Mouse (Mus musculus) cerebellum, postnatal 4 days (tissue): ENCODE data around the gene Creg1.

Experiments used
- DNase-seq, 2 experiments: peaks; one replicate each; pipeline ENCODE4 v3.0.0; 2022; ENCODE audit warnings: low spot score in 2 of 2, mixed read lengths in 1 of 2

The Creg1 gene

DNA sequence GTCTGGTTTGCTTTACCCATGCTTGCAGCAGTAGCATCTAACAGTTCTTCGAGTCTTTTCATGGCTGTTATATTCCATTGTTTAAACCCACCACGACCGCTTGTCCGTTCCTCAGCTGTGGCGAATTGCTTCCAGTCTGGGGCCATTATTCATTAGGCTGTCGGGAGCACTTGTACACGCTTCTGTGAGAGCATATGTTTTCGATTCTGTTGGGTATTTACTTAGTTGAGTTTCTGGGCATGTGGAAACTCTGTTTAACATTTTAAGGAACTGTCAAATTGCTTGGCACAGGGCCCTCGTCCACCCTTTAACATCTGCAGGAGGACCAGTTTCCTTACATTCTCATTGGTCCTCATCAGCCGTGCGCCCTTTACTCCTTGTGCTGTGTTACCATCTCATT, 22.8 kb downstream of the Creg1 start:
- no peak for DNase-seq

DNA sequence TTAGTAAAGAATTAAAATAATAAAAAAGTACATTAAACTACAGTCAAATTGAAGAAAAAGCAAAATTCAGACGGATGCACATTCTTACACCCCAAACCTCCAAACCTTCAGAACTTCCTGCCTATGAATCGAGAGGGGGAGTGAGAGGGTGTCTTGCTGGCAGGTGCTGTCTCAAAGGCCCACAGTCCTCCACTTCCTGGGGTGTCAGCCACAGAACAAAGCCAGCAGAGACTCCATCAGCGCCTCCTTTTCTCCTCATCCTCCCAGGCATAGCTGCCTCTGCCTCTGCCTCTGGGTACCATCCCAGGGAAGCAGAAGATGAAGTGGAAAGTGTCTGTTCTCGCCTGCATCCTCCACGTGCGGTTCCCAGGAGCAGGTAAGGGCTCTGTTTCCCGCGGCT, 25.0 kb downstream of the Creg1 start, which contains the start of gene Cd247:
Gene Cd247, plus strand, starts transcription at position 171 of the 400 bp plus-strand sequence.
- DNase-seq: no peak

DNA sequence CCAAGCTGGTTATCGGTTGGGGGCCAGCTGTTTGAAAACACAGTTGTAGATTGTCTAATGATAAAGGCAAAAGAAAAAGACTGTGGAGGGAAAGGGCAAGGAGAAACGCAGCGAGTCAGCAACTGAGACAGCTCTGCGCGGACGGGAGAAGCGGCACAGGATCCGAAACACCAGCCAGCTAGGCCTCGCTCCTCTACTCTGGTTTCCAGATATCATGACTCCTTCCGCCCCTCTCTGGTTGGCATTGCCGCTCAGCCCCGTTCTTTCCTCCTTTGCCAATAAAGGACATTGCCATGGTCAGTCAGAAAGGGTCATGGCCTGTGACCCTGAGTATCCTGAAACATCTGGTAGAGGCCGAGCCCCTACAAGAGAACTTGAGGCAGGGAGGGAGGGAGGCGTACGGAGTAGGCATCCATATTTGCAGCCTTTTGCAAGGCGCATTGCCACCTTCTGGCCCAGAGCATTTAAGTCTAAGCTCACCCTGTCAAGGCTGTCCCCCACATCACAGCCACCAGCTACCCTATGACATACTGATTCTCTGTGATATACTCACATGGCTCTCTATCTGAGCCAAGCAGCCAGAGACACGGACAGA, 25.6 kb downstream of the Creg1 start:
- DNase-seq: no peak

DNA sequence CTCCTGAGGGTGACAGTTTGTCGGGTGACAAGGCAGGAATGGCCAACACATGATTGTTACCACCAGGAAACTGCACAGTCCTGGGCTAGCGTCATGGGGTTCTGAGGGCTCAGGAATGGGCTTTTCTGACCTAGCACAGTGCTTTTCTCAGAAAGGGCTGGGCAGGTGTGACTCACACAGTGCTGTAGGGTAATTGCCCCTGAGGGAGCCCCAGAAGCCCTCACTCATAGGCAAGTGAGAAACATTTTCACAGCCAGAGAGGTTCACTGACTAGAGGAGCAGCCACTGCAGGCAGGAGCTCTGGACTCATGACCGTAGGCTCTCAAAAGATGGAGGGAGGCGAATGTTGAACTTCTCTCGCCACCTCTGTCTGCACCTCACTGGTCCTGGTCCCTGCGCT, 26.4 kb downstream of the Creg1 start:
- DNase-seq: no peak

DNA sequence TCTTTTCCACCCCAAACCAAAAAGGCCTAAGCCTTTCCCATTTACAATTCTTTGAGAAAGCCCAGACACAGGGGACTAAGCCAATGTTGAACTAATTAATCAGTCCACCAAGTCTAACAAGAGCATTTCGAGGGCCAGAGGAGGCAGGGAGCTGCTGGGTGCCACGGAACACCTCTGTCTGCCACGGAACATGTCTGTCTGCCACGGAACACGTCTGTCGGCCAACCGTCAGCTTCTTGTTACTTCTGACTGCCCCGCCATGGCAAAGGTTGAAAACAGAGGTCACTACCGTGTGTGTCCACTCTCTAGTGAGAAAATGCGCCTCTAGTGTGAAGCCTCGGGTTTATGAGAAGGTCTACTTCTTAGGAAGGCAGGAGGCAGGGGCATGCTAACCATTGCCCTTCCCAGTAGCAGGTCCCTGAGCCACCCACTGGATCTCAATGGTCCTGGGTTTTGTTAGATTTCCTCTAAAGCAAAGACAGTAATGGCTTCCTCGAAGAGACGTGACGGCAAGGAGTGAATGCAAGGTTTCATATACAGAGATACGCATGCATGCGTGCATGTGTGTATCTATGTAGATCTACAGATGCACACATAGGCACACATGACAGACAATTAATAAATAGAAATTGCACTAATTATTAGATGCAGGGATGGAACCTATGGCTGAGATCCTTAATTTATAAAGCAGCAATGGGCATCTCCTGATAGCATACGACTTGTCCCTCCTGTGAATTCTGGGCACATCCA, 27.1 kb downstream of the Creg1 start:
- DNase-seq: no peak

DNA sequence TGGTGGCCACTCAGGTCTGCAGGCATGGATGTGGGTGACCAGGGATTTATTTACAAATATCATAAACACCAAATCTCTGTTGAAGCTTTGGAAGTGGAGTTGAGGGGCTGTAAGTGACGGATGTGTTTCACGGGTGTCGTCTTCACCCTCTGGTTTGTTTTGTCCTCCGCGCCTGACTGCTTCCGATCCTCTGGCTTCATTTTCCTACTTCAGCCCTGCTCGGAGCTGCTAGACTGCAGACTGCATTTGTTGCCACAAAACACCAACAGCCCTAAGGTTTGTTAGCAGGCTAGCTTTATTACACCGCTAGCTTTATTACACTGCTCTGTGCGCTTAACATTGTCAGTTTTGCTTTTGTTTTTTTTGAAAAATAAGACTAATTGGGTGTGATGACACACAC, 27.9 kb downstream of the Creg1 start:
- no peak for DNase-seq

DNA sequence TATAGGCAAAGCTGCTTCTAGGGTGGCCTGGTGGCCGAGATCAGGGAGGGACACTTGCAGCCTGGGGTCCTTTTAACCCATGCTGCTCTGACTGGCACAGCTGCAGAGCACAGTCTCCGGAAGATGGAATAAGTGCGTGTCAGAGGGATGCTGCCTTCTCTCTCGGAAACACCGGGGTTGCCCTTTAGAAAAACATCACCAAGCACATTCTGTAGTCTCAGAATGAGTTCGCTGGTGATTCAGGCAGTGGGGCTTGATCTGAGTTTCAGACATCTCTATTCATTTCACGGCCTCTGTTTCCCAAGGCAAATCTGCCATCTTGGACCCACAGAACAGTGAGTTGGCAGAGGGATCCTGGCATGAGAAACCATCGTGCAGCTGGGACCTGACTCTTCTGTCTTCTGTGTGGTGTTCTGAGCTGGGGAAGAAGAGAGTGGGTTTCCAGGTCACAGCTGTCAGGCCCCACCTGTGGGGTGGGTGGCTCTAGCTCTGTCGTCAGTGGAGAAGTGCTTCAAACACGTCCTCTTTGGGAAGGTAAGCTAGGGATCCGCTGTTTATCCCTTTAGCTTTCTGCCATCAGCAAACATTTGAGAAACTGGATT, 38.3 kb downstream of the Creg1 start:
- no peak for DNase-seq

DNA sequence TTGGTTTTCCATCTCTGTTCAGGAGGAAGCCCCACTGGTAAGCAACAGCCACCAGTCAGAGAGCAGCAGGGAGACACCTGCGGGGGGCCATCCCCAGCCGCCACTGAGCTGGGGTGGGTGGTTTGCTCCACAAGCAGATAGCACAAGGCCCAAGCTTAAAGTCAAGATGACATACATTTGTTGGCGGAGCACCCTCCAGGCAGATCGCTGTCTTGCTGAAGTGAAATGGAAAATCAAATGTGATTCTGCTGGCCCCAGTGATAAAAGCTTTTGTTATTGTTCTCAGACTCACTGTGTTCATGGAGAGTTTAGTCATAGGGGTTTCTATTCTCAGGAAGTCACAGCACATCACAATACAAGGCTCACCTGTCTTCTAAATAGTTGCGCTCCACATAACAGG, 39.6 kb downstream of the Creg1 start:
- DNase-seq: no peak

DNA sequence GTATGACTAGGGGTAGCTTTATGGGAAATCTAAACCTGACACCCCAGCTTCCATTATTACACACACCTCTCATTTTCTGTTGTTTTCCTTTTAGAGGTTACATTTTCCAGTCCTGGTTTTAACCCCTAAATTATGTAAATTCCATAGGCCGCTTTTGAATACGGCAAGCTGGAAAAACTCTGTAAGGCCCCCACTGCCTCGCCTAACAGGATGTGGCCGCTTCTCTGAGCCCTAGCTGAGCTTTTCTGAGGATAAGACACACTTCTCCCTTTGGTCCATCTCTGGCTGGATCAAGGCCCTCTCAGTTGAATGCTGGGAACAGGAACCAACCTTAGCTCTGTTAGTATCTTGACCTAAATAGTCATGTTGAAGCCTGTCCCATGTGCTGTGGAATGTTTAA, 40.6 kb downstream of the Creg1 start:
- no peak for DNase-seq

DNA sequence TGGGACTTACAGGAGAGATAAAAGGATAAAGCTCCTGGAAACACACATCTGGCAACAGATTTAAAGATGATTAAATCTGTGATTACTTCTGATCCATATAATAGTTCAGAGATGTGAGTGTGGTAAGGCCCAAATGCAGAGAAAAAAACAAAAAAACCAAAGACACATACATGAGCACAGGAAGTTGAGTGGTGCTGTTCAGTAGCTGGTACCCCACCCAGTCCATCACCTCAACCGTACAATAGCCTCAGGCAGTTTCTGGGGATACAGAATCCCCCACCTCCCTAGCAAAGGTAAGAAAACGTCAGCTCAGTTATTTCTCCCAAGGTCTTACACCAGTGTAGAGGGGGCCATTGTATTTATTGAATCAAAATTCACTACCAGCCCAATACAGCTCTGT, 47.1 kb downstream of the Creg1 start:
- no peak for DNase-seq

DNA sequence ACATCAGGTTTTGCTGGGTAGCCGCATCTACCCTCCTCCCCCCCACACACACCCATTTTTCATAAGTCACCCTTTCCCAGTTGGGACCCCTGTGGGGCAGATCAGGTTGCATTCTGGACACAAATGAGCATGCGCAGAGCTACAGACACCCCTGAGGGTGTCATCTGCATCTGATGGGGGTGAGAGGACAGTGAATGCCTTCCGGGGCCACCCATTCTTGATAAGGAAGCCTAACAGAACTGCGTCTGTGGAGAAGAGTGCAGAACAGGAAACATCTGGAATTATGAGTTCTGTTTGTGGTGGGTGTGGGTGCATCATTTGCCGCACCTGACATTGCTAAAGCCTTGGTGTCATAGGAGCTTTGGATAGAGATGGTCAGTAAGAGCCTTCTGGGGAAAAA, 47.6 kb downstream of the Creg1 start:
- DNase-seq: no peak

DNA sequence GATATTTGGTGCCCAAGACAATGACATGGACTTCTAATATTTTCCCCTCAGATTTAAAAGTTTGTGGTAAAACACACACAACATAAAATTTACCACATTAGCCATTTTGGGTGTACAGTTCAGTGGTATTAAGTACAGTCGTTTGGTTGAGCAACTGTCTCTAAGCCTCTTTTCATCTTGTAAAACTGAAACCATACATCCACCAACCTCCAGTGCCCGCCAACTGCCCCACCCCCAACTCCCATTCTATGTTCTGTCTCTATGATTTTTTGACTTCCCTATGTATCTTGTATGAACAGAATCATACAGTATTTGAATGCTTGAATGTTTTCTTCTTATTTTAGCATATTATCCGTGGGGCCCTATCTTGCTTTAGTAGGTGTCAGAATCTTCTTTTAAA, 49.2 kb downstream of the Creg1 start:
- DNase-seq: no peak

DNA sequence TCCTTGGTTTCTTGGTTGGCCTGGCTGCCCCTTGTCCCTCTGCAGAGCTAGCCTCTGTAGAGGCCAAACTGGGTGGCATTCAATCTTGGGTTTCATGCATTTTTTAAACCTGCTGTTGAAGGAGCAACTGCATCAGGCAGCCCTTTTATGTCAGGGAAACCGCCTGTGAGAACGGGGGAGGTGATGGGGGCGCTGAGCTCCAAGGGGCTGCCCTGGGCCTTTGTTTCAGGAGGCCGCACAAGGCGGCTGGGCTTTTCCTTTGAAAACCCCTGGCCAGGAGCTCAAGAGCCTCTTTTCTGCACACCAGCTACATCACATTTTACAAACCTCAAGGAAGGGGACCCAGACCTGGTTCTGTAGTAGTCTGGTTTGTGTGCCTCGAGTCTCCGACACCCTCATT, 50.6 kb downstream of the Creg1 start:
- no peak for DNase-seq

DNA sequence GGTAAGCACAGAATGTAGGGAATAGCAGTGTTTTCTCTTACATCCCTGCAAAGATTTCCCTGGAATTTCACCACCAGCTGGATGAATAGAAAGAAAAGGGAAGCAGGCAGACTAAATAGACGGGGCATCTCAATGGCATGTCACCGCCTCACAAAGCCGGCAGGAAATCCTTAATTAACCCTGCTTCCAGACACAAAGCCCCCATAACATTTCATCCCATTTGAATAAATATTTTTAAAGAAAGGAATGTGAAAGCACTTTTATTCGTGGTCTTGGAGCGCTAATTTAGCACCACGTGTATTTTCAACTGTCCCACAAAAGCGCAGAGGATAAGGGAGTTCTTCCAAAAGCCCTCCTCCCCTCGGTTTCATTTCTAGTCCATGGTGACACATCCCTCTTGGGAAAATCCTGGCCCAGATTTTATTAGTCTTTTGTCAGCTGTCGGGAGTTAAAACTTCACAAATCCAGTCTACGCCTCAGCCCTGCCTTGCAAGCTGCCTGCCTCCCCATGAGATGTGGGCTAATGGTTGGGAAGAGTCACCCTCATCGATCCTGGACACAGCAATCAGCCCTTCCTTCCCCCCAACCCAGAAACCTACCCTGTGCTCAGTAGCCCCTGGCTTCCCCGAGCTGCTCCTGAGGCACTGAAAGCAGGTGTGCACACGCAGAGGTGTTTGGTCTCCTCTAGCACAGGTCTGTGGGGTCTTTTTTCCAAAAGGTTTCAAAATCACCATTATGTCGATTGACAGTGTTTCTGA, 51.2 kb downstream of the Creg1 start:
- no peak for DNase-seq

DNA sequence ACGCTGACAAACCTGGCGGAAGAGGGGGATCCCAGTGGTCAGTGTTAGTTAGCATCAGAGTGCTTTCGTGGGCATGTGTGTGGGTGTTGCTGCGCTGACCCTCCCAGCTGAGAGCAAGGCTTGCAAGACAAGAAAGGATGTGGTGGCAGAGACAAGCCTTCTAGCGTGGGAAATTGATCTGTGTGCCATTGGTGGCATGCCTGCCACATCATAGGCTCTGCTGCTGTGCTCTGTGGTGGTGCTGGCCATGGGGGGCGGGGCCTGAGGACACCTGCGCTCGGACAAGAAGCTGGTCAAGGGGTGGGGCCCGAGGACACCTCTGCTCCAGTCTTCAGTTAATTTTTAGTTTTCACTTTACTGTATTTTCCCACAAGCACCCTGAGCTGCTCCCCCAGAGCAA, 52.8 kb downstream of the Creg1 start:
- no peak for DNase-seq

DNA sequence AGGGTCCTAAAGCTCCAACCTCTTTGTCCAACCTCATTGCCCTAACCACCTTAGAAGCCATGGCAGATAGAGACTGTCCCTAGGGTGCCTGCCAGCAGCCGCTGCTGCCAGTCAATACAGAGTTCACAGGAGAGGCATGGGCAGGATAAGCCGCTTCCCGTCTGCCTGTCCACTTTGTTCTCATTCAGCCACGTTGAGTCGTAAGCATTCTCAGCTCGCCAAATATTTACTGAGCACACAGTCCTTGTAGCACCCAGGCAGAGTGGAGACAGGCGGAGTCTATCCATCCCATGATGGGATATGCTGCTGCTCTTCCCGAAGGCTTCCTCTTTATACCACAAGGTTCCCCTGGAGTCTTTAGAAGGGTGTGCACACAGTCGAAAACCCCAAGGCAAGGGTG, 53.7 kb downstream of the Creg1 start:
- no peak for DNase-seq

DNA sequence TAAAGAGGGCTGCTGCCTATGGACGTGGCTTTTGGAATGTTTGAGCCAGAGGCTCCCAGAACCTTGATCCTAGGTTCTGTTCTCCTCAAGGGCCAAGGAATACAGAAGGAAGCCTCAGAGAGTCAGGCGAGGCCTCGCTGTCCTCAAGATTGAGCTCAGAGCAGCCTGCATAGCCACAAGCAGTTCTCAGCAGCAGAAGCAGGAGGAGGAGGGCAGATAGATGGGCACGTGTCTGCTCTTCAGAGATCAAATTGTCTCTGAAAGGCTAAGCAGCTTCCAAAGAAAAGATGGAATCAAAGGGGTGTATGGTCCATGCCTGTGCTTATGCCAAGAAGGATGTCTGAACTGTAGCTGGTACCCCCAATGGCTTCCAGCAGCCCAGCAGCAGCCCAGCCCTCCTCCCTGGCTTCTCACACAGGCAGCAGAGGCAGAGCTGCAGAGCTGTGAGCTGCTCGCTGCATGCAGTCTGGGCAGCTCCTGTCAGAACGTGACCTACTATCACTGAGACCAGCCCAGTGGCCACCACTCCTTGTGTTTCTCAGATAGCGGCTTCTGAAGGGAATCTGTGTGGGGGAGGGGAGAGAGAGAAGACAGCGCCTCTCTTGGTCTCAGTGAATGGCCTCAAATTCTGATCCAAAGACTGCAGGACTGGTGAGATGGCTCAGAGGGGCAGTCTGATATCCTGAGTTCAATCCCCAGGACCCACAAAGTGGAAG, 54.8 kb downstream of the Creg1 start:
- no peak for DNase-seq

DNA sequence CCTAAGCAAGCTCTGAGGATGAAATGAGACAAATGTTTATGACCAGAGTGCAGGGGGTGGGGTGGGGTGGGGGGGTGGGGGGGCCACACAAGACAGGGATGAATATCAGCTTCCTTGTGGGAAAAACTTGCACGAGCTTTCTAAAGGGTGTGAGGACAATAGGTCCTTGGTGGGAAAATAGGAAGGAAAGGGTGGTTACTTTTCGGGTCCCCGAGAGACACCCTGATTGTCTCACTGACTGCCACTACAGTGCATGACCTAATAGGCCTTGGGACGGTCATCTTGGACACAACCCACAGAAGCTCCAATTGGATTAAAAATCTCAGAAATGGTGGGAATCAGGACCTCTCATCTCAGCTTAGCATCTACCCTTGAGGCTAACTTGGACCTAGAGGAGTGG, 55.6 kb downstream of the Creg1 start:
- DNase-seq: no peak

DNA sequence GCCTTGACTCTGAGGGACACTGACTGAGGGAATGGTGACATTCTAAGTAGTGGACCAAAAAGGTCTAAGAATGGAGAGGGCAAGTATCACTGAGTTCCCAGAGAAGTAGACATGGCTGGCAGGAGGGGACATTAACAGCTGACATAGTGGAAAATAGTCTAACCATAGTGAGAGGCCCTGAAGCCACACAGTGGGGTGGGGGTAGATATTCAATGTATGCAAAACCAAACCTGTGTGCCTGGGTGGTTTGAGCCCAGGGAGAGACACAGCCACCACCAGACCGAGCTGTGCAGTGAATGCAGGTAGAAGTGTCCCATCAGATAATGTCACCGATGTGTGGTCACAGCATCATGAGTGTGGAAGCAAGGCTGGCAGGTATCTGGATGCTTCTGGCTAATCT, 58.5 kb downstream of the Creg1 start:
- no peak for DNase-seq
